Mouse (Mus musculus) T-helper 1 cell (primary cell): ENCODE data around the gene A830005F24Rik.
"Not testable (repeated sequence)": the region's sequence is repeated elsewhere in the genome, so short reads cannot be mapped to it uniquely, and the experiment has no call there.

ENCODE experiments used
- in situ Hi-C: fragments of 300-600 bp; cut with MboI, MseI; formaldehyde crosslinking; loops from one replicate; pipeline ENCODE4 v1.15.1; 2025; ENCODE audit warnings: high pct_unique_total_duplicates

A830005F24Rik gene

GRCm38 (mm10) chr13:48513003-48513929, at the start of gene A830005F24Rik, which contains the start of gene Zfp169:
Gene A830005F24Rik, plus strand, starts transcription at chr13:48513570.
Gene Zfp169, minus strand, starts transcription at chr13:48513451.
- in situ Hi-C loops: no loop called here

DNA sequence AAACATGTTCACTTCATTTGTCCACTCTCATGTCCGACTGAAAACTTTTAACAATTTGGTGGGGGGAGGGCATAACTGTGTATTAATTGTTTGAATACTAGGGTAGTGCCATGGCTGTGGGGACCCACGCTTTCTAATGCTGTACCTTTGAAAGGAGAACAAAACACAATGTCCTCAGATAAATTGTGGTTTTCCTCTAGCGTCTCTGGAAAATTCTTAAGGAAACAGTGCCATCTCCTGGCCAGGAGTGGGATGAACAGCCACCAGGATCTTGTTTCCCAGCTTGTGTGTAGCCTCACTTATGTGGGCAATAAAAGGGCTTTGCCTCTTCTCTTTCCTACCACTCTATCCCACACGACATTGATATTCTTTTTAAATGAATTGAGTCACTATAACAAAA, 49.2 kb upstream of the A830005F24Rik start:
- in situ Hi-C loops: loop anchor here (10.0 to 25.0 kb wide), 4 partner anchors 199 to 1302 kb away; partner anchors contain the start of gene Id4

GRCm38 (mm10) chr13:48466186-48466585, 47.2 kb upstream of the A830005F24Rik start:
- in situ Hi-C loops: loop anchor here (10.0 to 25.0 kb wide), 4 partner anchors 201 to 1304 kb away; partner anchors contain the start of gene Id4

DNA sequence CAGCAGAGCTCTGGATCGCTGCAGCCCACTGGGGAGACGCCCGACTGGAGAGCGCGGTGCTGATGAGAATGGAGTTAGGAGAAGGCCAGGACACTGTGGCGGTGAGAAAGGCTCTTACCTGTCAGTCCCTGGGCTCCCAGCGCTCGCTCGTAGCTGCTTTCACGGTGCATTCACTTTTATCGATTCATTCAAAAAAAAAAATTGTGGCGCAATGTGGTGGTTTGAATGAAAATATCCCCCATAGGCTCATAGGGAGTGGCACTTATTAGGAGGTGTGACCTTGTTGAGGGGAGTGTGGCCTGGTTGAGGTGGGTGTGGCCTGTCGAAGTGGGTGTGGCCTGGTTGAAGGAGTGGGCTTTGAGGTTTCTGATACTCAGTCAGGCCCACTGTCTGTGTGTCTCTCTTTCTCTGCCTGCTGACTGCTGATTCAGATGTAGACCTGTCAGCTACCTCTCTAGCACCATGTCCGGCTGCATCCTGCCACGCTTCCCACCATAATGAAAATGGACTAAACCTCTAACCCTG, 44.7 kb upstream of the A830005F24Rik start:
- in situ Hi-C loops: loop anchor here (10.0 to 25.0 kb wide), 4 partner anchors 204 to 1306 kb away; partner anchors contain the start of gene Id4

DNA sequence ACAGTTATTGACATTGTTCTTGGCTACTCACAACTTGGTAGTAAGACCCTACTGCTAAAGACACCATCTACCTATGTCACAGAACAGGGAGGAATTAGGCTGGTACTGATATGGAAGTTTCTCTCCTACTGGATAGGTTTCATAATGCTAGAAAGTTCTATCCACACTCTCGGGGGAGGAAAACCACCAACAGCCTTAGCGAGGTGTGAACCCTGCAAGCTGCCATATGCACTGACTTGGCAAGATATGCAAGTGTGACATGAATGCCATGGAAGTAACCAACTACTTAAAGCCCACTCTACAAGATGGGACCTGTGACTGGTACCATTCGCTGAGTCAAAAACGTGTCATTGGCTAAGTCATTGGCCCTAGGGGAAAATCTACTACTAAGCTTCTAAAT, 29.8 kb upstream of the A830005F24Rik start:
- in situ Hi-C loops: no loop called here

DNA sequence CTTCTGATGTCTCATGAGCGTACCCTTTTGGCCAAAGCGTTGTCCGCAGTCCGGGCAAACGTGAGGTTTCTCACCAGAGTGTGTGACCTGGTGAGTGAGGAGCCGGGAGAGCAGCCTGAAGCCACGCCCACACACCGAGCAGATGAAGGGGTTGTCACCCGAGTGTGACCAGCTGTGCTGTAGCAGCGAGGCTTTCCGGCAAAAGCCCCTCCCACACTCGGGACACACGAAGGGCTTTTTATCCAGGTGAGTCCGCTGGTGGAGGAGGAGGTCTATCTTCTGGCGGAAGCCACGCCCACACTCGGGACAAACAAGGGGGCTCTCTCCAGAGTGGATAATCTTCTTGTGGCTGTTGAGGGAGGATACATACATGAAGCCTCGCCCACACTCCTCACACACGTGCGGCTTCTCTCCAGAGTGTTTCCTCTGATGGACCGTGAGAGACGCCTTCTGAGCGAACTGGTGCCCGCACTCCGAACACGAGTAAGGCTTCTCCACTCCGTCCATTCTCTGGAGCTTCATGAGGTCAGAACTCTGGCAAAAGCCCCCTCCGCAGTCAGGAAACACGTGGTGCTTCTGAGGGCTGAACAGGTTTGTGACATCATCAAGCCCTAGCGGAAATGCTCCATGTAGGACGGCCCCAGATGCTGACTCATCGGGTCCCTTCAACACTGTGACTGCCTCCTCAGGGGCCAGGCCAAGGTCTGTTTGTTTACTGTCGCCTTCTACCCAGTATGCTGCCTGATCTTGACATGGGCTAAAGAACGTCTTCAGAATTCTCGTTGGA, 22.8 kb upstream of the A830005F24Rik start:
- in situ Hi-C loops: no loop called here

GRCm38 (mm10) chr13:48493183-48493582, 20.2 kb upstream of the A830005F24Rik start:
- in situ Hi-C loops: no loop called here

- in situ Hi-C loops: no loop called here
These were observed 15.6 kb upstream of the A830005F24Rik start for GRCm38 (mm10) chr13:48497693-48498221.

- in situ Hi-C loops: no loop called here
These were observed 14.7 kb upstream of the A830005F24Rik start for GRCm38 (mm10) chr13:48498676-48499075.

- in situ Hi-C loops: no loop called here
These were observed 10.9 kb upstream of the A830005F24Rik start for GRCm38 (mm10) chr13:48502422-48502821.

DNA sequence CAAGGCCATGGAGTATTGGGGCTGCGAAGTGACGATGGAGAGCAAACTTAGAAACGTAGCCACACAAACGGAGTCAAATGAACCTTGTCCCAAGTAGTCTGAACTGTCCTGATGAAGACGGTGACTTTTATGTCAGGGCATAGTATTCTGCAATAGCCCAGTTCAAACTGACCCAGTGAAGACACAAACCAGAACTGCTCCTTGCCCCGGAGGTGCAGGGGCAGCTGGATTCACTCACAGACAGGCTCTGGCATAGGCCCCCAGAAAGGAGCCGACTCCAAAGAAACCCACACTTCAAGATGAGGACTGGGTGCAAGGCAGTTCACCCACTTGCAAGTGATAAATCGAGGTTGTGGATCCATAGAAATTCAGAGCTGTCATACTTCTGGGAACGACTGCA, 4.7 kb upstream of the A830005F24Rik start:
- in situ Hi-C loops: no loop called here

DNA sequence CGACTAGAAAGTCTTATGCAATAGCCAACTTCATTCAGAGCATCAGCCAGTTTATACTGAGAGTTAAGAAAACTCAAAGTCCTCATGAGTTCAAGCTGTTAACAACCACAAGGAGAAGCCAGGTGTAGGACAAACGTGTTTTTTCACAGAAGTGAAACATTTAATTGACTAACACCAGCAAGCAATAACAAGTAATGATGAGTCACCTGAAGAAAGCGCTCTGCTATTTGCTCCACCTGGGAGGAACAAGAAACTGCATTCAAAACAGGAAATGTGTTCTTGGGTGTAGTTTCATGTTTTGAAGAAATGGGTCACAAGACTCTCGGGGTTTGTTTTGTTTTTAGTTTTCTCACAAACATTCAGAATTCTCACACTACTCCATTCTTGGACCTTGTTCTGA, 2.5 kb downstream of the A830005F24Rik start:
- in situ Hi-C loops: no loop called here

DNA sequence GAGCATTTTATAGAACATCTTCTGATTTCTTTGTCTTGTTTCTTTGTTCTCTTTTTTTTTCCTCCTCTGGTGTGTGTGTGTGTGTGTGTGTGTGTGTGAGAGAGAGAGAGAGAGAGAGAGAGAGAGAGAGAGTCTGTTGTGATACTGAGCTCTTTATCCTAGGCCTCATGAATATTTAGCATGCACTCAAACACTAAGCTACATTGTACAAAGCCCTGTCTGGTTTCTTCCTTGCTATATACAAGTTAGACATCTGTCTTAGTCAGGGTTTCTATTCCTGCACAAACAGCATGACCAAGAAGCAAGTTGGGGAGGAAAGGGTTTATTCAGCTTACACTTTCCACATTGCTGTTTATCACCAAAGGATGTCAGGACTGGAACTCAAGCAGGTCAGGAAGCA, 5.8 kb downstream of the A830005F24Rik start:
- in situ Hi-C loops: not testable (repeated sequence)

GRCm38 (mm10) chr13:48525745-48526144, 12.4 kb downstream of the A830005F24Rik start:
- in situ Hi-C loops: loop anchor here (10.0 to 25.0 kb wide), 3 partner anchors 279 to 1137 kb away; partner anchors contain the start of genes Bicd2, Cenpp and Nol8

GRCm38 (mm10) chr13:48528123-48528871, 14.9 kb downstream of the A830005F24Rik start:
- in situ Hi-C loops: loop anchor here (10.0 to 25.0 kb wide), 3 partner anchors 277 to 1134 kb away; partner anchors contain the start of genes Bicd2, Cenpp and Nol8

GRCm38 (mm10) chr13:48529028-48529427, 15.7 kb downstream of the A830005F24Rik start:
- in situ Hi-C loops: loop anchor here (10.0 to 25.0 kb wide), 3 partner anchors 276 to 1133 kb away; partner anchors contain the start of genes Bicd2, Cenpp and Nol8

GRCm38 (mm10) chr13:48530685-48531084, 17.3 kb downstream of the A830005F24Rik start:
- in situ Hi-C loops: loop anchor here (5.0 to 25.0 kb wide), 3 partner anchors 42 to 1132 kb away; partner anchors contain the start of genes Bicd2, Cenpp and Nol8

DNA sequence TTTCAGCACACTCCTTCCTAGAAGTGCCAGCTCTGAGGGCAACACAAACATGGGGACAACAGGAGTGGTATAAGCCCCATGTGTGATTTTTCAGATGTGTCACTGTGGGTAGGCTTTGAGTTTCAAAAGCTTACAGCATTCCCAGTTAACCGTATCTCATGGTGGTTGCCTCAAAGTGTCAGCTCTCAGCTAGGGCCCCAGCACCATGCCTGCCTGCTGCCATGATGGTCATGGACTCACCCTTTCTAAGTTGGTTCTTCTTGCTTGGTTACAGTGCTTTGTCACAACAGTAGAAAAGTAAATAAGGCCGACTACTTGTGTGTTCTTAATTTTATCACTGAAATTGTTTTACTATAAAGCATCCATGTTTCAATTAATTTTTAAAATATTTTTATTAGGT, 18.1 kb downstream of the A830005F24Rik start:
- in situ Hi-C loops: loop anchor here (5.0 to 25.0 kb wide), 3 partner anchors 41 to 1131 kb away; partner anchors contain the start of genes Bicd2, Cenpp and Nol8

DNA sequence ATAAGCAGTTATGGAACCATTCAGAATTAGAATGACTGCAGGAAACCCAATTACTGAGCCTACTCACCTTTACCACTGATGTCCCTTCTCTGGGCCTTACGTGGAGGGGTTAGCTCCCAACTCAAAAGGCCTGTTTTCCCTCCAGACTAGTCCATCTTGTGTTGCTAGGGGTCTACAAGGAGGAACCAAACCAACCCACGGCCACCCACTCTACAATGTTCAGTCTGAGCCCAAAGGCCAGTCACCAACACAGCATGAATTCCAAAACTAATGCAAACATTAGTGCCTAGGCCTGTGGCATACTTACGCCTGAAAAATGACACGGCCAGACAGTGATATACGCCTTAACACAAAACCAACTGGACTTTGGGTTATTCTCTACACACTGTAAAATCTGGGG, 20.1 kb downstream of the A830005F24Rik start:
- in situ Hi-C loops: loop anchor here (5.0 to 25.0 kb wide), 3 partner anchors 39 to 1129 kb away; partner anchors contain the start of genes Bicd2, Cenpp and Nol8

DNA sequence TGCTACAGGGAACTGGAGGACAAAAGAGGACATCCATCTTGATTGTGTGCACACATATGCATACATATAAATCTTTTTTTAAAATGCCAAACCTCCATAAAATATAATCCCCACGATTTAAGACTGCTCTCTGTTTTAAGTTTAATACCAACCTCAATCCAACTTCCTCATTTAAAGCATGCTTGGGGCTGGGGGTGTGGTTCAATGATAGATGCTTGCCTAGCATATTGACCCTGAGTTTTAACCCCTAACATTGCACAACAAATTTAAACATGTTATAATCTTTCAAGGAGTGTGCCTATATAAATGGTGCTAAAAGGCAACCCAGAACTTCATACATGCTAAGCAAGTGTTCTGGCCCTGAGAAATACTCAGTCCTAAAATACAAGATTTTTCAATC, 27.1 kb downstream of the A830005F24Rik start:
- in situ Hi-C loops: loop anchor here (25.0 kb wide), 2 partner anchors 797 to 1122 kb away; partner anchors contain the start of genes Bicd2, Cenpp and Nol8
